Mouse (Mus musculus) large intestine, adult 2 months (tissue): Measurements from ENCODE around the gene Gm17693. TPM values are rescaled to one million over a fixed set of nuclear protein-coding genes. Genes with fewer than 3 reads are reported as not detected.
"Not testable (repeated sequence)": the region's sequence is repeated elsewhere in the genome, so short reads cannot be mapped to it uniquely, and the experiment has no call there.

Experiments used
- DNase-seq: peaks from one replicate; pipeline ENCODE4 v3.0.0-alpha.2; 2012; ENCODE audit warnings: low read depth, low spot score
- WGBS: fragments of 180-500 bp; shearing (Covaris S2); methylation state at CpG from one replicate; pipeline ENCODE4 v1.1.7; 2018; 5-methylcytosine and 5-hydroxymethylcytosine counted together
- polyA plus RNA-seq: library from polyadenylated mRNA; depleted of rRNA; stranded (reverse); fragments of >200 nt; gene quantifications from 2 replicates; pipeline ENCODE4 v1.2.3, GENCODE M21; 2012; rRNA removed

Gm17693 gene
- polyA plus RNA-seq: not detected in 2 replicates

GRCm38 (mm10) chrX:125705144-125705543, at the start of gene Gm17693:
Gene Gm17693, plus strand, starts transcription at chrX:125705444.
- DNase-seq: not testable (repeated sequence)
- WGBS: no CpG with 5 or more reads among the region's 4 CpGs
